Mouse (Mus musculus) activated CD4-positive, CD25-positive, alpha-beta regulatory T cell (primary cell): ENCODE results near the gene Krt72. TPM values are rescaled to one million over a fixed set of nuclear protein-coding genes. Genes with fewer than 3 reads are reported as not detected.

Source experiments
- polyA plus RNA-seq, 2 experiments: library from polyadenylated mRNA; unstranded; fragments of 100-300 nt; shearing (Covaris generic); gene quantifications; one replicate each; pipeline ENCODE4 v1.2.1; 2017

The Krt72 gene
- under 1 TPM in 1 of 2 experiments, not detected in 1; 0.23 TPM for polyA plus RNA-seq

DNA sequence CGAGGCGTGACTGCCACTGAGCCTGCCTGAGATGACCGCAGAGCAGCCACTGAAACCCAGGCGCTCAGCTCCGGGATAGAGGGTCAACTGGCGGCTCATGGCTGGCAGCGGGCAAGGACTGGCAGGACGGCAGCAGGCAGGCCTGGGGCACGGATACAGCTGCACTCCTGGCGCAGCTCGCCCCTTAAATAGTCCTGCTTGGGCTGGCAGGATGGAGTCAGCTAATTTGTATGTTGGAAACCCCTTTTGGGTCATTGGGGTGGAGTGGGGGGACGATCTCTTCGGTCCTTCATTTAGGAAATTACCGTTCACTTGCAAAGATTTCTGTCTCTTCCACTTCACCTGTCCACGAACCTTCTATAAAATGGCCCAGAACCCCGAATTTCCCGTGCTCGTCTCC lies at the start of gene Krt72:
Gene Krt72, minus strand, starts transcription at position 101 of the 400 bp plus-strand sequence.

DNA sequence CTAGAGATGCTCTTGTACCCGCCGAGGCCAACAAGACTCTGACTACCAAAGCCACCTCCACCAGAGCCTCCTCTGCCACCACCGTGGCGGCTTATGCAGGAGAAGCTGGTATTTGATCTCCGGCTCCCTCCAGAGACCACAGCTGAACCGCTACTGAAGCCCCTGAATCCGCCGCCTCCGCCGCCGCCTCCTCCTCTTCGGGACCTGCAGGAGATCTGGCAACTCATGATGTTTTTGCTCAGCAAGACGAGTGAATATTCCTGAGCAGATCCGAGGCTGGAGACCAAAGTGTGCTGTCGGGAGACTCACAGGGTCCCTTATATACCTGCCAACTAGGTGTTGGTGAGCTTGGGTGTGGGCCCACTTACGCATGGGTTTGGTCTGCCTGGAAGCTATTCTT lies 31.6 kb upstream of the Krt72 start, which contains the start of gene Krt2:
Gene Krt2, minus strand, starts transcription at position 295 of the 400 bp plus-strand sequence.

DNA sequence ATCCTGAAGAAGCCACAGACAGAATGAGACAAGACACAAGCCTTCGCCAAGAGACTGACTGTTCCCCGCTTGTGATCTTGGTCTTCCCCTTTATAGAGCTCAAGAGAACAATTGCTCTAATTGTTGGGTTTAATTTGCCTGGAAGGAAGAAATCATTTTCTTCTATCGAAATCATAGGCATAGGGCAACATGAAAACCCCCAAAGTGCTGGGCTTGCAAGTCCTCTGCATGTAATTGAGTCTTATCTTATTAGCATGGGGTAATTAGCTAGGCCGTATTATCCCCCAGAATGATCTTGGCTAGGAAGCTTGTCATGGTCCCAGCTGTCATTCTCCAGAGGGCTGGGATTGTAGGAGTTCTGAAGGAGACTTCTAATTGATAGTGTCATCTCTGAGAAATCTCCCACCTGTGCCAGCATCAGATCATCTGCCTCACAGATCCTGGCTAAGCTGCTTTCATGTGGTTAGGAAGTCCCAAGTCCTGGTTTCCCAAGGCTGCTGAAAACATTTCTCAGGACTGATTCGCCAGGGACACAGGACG lies 16.1 kb upstream of the Krt72 start, which contains the start of gene Krt73:
Gene Krt73, minus strand, starts transcription at position 51 of the 540 bp plus-strand sequence.

DNA sequence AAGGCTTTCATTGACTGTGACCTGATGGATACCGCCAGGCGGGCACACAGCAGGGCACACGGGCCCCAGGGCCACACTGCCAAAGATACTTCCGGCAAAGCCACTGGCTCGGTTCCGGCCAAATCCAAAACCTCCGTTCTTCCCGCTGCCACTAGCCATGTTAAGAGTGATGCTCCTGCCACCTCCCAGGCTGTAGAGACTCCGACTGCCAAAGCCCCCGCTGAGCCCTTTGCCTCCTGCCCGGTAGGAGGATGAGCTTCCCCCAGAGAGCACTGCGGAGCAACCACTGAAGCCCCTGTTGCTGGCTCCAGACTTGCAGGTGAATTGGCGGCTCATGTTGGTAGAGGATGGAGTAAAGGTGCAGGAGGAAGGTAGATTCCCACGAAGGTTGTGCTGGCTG lies 43.5 kb downstream of the Krt72 start, which contains the start of gene Krt71:
Gene Krt71, minus strand, starts transcription at position 399 of the 400 bp plus-strand sequence.

Other genes starting within 250 kb of the Krt72 start
- under 1 TPM in 1 of 2 experiments, not detected in 1; 0.09 TPM for gene Krt82, start 235.8 kb downstream of the Krt72 start, polyA plus RNA-seq
- under 1 TPM in 1 of 2 experiments, not detected in 1; 0.06 TPM for gene Krt90, start 223.5 kb downstream of the Krt72 start, polyA plus RNA-seq
- under 1 TPM in 1 of 2 experiments, not detected in 1; 0.14 TPM for gene Krt75, start 212.6 kb downstream of the Krt72 start, polyA plus RNA-seq
- gene Gm5414, start 158.3 kb downstream of the Krt72 start, polyA plus RNA-seq = not detected
- not detected for gene Gm5478, start 139.1 kb downstream of the Krt72 start, polyA plus RNA-seq
- gene Krt6b, start 106.2 kb downstream of the Krt72 start, polyA plus RNA-seq = under 1 TPM in 1 of 2 experiments, not detected in 1; 0.38 TPM
- not detected for gene Krt6a, start 92.2 kb downstream of the Krt72 start, polyA plus RNA-seq
- gene Krt5, start 73.6 kb downstream of the Krt72 start, polyA plus RNA-seq = not detected
- gene Krt71, start 43.4 kb downstream of the Krt72 start, polyA plus RNA-seq = not detected
- under 1 TPM in 1 of 2 experiments, not detected in 1; 0.07 TPM for gene Krt73, start 15.9 kb upstream of the Krt72 start, polyA plus RNA-seq
- not detected for gene Krt2, start 31.7 kb upstream of the Krt72 start, polyA plus RNA-seq
- under 1 TPM in 1 of 2 experiments, not detected in 1; 0.17 TPM for gene Krt1, start 64.3 kb upstream of the Krt72 start, polyA plus RNA-seq
- not detected for gene Krt77, start 83.2 kb upstream of the Krt72 start, polyA plus RNA-seq
- under 1 TPM in 1 of 2 experiments, not detected in 1; 0.10 TPM for gene Krt76, start 106.5 kb upstream of the Krt72 start, polyA plus RNA-seq
- gene Krt4, start 138.3 kb upstream of the Krt72 start, polyA plus RNA-seq = under 1 TPM in 1 of 2 experiments, not detected in 1; 0.27 TPM
- gene Krt79, start 153.9 kb upstream of the Krt72 start, polyA plus RNA-seq = not detected
- not detected for gene Krt78, start 167.8 kb upstream of the Krt72 start, polyA plus RNA-seq
- under 1 TPM in 1 of 2 experiments, not detected in 1; 0.10 TPM for gene Krt8, start 218.0 kb upstream of the Krt72 start, polyA plus RNA-seq
- gene Krt18, start 241.7 kb upstream of the Krt72 start, polyA plus RNA-seq = 1 to 10 TPM; 1.0 to 2.4 TPM